Mouse (Mus musculus): Measurements from ENCODE around the gene Vps45.

- no peak for TF ChIP-seq GATA1 (IDR thresholded peaks at IDR 0.05; ENCODE audit: low read length)
- TF ChIP-seq TAL1 (IDR thresholded peaks at IDR 0.05; ENCODE audit: low read length), result no peak
Measured at GRCm38 (mm10) chr3:96098168-96098567, 39.9 kb upstream of the Vps45 start.
